Mouse (Mus musculus): Measurements from ENCODE around the gene Slc25a23.
"Not testable (repeated sequence)": the region's sequence is repeated elsewhere in the genome, so short reads cannot be mapped to it uniquely, and the experiment has no call there.

DNA sequence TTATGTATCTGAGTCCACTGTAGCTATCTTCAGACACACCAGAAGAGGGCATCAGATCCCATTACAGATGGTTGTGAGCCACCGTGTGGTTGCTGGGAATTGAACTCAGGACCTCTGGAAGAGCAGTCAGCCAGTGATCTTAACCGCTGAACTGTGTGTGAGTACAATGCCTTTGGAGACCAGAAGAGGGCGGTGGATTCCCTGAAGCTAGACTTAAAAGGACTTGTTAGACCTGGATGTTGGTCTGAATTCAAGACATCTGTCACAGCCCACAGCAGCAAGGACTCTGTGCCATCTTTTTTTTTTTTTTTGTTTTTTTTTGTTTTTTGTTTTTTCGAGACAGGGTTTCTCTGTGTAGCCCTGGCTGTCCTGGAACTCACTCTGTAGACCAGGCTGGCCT lies 8.0 kb downstream of the Slc25a23 start:
- TF ChIP-seq POLR2A (IDR thresholded peaks at IDR 0.05; ENCODE audit: borderline replicate concordance, extremely low read depth, insufficient read depth, insufficient read length, poor library complexity, severe bottlenecking), result not testable (repeated sequence)
- TF ChIP-seq CTCF (IDR thresholded peaks at IDR 0.05; ENCODE audit: borderline replicate concordance, extremely low read depth, insufficient read depth, insufficient read length), result peak; percentile 12; the same call in 1 of the 2 replicates

All from brain, embryonic 14.5 days (tissue).